Mouse (Mus musculus): Measurements from ENCODE around the gene Olfr213.
A peak's percentile ranks its signal among the peaks of the same experiment; 100 is the strongest.
"Not testable (repeated sequence)": the region's sequence is repeated elsewhere in the genome, so short reads cannot be mapped to it uniquely, and the experiment has no call there.

Gene Olfr213

GRCm38 (mm10) chr6:116538156-116538555 lies at the start of gene Olfr213:
Gene Olfr213, plus strand, starts transcription at chr6:116538456.
- no peak for DNase-seq (ENCODE audit: low read depth, low spot score)

GRCm38 (mm10) chr6:116488791-116489190 lies 49.5 kb upstream of the Olfr213 start, which contains the start of gene Olfr211:
Gene Olfr211, plus strand, starts transcription at chr6:116489091.
- no peak for DNase-seq (ENCODE audit: low read depth, low spot score)

GRCm38 (mm10) chr6:116493742-116494141 lies 44.5 kb upstream of the Olfr213 start:
- no peak for DNase-seq (ENCODE audit: low read depth, low spot score)

- DNase-seq (ENCODE audit: low read depth, low spot score), result no peak
Measured at GRCm38 (mm10) chr6:116495960-116496359, 42.3 kb upstream of the Olfr213 start.

GRCm38 (mm10) chr6:116506302-116507003 lies 31.8 kb upstream of the Olfr213 start, which contains the start of gene Olfr212:
Gene Olfr212, plus strand, starts transcription at chr6:116506516.
- DNase-seq (ENCODE audit: low read depth, low spot score), result not testable (repeated sequence)

GRCm38 (mm10) chr6:116514832-116515231 lies 23.4 kb upstream of the Olfr213 start:
- DNase-seq (ENCODE audit: low read depth, low spot score), result no peak

GRCm38 (mm10) chr6:116542500-116542899 lies 4.2 kb downstream of the Olfr213 start:
- no peak for DNase-seq (ENCODE audit: low read depth, low spot score)

- not testable (repeated sequence) for DNase-seq (ENCODE audit: low read depth, low spot score)
Measured at GRCm38 (mm10) chr6:116550841-116551240, 12.6 kb downstream of the Olfr213 start, which contains the start of gene Gm5580. Gene Gm5580, plus strand, starts transcription at chr6:116551141.

GRCm38 (mm10) chr6:116553935-116554334 lies 15.7 kb downstream of the Olfr213 start, which contains the start of gene Olfr214:
Gene Olfr214, plus strand, starts transcription at chr6:116554235.
- no peak for DNase-seq (ENCODE audit: low read depth, low spot score)

- no peak for DNase-seq (ENCODE audit: low read depth, low spot score)
Measured at GRCm38 (mm10) chr6:116554952-116555351, 16.7 kb downstream of the Olfr213 start.

- peak; percentile 60 for DNase-seq (ENCODE audit: low read depth, low spot score)
Measured at GRCm38 (mm10) chr6:116569834-116570233, 31.6 kb downstream of the Olfr213 start.

GRCm38 (mm10) chr6:116584095-116584494 lies 45.8 kb downstream of the Olfr213 start, which contains the start of gene Olfr215:
Gene Olfr215, minus strand, starts transcription at chr6:116584195.
- no peak for DNase-seq (ENCODE audit: low read depth, low spot score)

All from mesoderm, embryonic 11.5 days (tissue).